8 mouse cellular contexts compared by ENCODE assay signal in the genomic region with DNA sequence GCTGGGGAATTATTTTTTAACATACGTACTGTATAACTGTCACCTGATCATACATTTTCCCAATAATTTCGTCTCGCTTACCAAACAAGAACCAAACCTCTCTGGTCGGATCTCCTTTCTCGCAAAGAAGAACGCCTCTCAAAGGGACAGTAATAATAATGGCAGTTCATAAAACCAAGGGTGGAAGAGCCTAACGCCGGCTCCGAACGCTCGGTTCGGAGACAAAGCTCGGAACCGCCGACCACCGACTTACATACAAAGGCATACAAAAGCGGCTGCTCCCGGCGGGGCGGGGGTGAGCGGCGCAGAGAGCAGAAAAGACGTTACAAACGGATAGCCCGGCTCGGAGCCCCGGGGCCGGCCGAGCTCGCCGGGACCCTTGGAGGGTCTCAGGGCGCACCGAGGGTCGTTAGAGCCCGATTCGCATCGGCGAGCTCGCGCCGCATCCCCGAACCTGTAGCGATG. TPM values are rescaled to one million over a fixed set of nuclear protein-coding genes. Genes with fewer than 3 reads are reported as not detected.
A peak's percentile ranks its signal among the peaks of the same experiment; 100 is the strongest.
DNase-seq lines count a peak whose midpoint lies in the region; ATAC-seq and TF ChIP-seq lines count a peak whose summit lies in the region.

No protein-coding gene starts in this region.

- whole genome bisulfite sequencing in forebrain, postnatal 0 days = 1% methylated on average over 43 of the region's 43 CpGs
- WGBS in limb, embryonic 15.5 days = under 1% methylated on average over 43 of the region's 43 CpGs
- under 1% methylated on average over 43 of the region's 43 CpGs for WGBS in small intestine, adult 2 months

- no peaks in the 10 kb centered on the region for H3K36me3 ChIP-seq in forebrain, postnatal 0 days (ENCODE audit: insufficient read depth)
- no peaks in the 10 kb centered on the region for H3K36me3 ChIP-seq in limb, embryonic 15.5 days
- 0 out of 2 replicates have a peak, but pooled peaks cover 1% of the 10 kb centered on the region for H3K36me3 ChIP-seq in small intestine, adult 2 months (ENCODE audit: control insufficient read depth, insufficient read depth, low read length)

- peak overlapping the region; percentile 61 for H3K4me2 ChIP-seq in forebrain, postnatal 0 days (ENCODE audit: low read depth)
- H3K4me2 ChIP-seq in limb, embryonic 15.5 days = peak overlapping the region; percentile 74

- H3K4me3 ChIP-seq in forebrain, postnatal 0 days (ENCODE audit: low read depth, low read length) = peak overlapping the region; percentile 97
- peak overlapping the region; percentile 94 for H3K4me3 ChIP-seq in limb, embryonic 15.5 days
- peak overlapping the region; percentile 97 for H3K4me3 ChIP-seq in small intestine, adult 2 months (ENCODE audit: low read depth, low read length)

- ATAC-seq in frontal cortex, adult (ENCODE audit: low TSS enrichment) = 0 out of 2 replicates have a peak, but pooled peaks have one; percentile 2
- ATAC-seq in forebrain, postnatal 0 days = peak; percentile 28; the same call in 1 of the 2 replicates
- ATAC-seq in limb, embryonic 15.5 days (ENCODE audit: insufficient number of reproducible peaks, low FRiP score, low TSS enrichment, low read depth) = no peak; the same call in 1 of the 2 replicates

- no peaks in the 10 kb centered on the region for H3K9me3 ChIP-seq in forebrain, postnatal 0 days (ENCODE audit: low read length)
- H3K9me3 ChIP-seq in limb, embryonic 15.5 days = no peaks in the 10 kb centered on the region

- TF ChIP-seq POLR2A in small intestine, adult 2 months (IDR thresholded peaks at IDR 0.05; ENCODE audit: low read depth, low read length) = no peak

- no peak for DNase-seq in frontal cortex, postnatal 25 days (ENCODE audit: low spot score in 2 of 2)
- DNase-seq in right cerebral cortex, adult 2 months (ENCODE audit: low spot score in 2 of 2) = peak; percentile 37 to 46
- DNase-seq in right cerebral cortex, postnatal 14 days = no peak
- peak; percentile 70 for DNase-seq in forebrain, postnatal 0 days
- no peak for DNase-seq in spleen, adult 12 weeks (ENCODE audit: low spot score)

- peaks cover 8% of the 10 kb centered on the region; the same call in 1 of the 2 replicates for H3K4me1 ChIP-seq in forebrain, postnatal 0 days (ENCODE audit: insufficient read depth)
- peaks cover 9% of the 10 kb centered on the region for H3K4me1 ChIP-seq in limb, embryonic 15.5 days
- peaks cover 6% of the 10 kb centered on the region; the same call in 1 of the 2 replicates for H3K4me1 ChIP-seq in small intestine, adult 2 months (ENCODE audit: control insufficient read depth, insufficient read depth, insufficient read length, low read length)

- peak overlapping the region; percentile 95 for H3K27ac ChIP-seq in forebrain, postnatal 0 days (ENCODE audit: low read depth, low read length)
- peak overlapping the region; percentile 82 for H3K27ac ChIP-seq in limb, embryonic 15.5 days
- H3K27ac ChIP-seq in small intestine, adult 2 months (ENCODE audit: insufficient read depth, low read depth, low read length) = peak overlapping the region; percentile 83

- peak overlapping the region; percentile 79 for H3K9ac ChIP-seq in forebrain, postnatal 0 days
- peak overlapping the region; percentile 74 for H3K9ac ChIP-seq in limb, embryonic 15.5 days

- H3K27me3 ChIP-seq in forebrain, postnatal 0 days (ENCODE audit: insufficient read depth, low read length) = no peaks in the 10 kb centered on the region
- H3K27me3 ChIP-seq in limb, embryonic 15.5 days = peaks cover 25% of the 10 kb centered on the region; the same call in 1 of the 2 replicates
- no peaks in the 10 kb centered on the region for H3K27me3 ChIP-seq in small intestine, adult 2 months (ENCODE audit: control insufficient read depth, insufficient read depth, low read length)

- no peak for TF ChIP-seq CTCF in forebrain, postnatal 0 days (IDR thresholded peaks at IDR 0.05; ENCODE audit: low read depth)
- TF ChIP-seq CTCF in small intestine, adult 2 months (IDR thresholded peaks at IDR 0.05; ENCODE audit: extremely low read depth, insufficient read length, insufficient replicate concordance, low read depth, low read length) = no peak

RNA-seq across cellular contexts. Expression of a gene that starts 0.8 kb away (rescaled TPM):
- total RNA-seq in forebrain, postnatal 0 days (2014; rRNA removed) = 222 and 264 TPM in 2 replicates
- 199 and 217 TPM in 2 replicates for polyA plus RNA-seq in forebrain, postnatal 0 days (2015; fragmentation: Nextera tagmentation; extraction: Ambion mirVana)
- polyA plus RNA-seq in limb, embryonic 15.5 days (2015; fragmentation: Nextera tagmentation; extraction: Ambion mirVana) = 47.8 and 59.8 TPM in 2 replicates
- 55.7 and 124 TPM in 2 replicates for polyA plus RNA-seq in small intestine, adult 2 months (2012; rRNA removed)

RNA-seq across cellular contexts. Expression of a gene that starts 38.4 kb away (rescaled TPM):
- total RNA-seq in forebrain, postnatal 0 days (2014; rRNA removed) = not detected in 2 replicates
- 0.12 and 0.31 TPM in 2 replicates for polyA plus RNA-seq in forebrain, postnatal 0 days (2015; fragmentation: Nextera tagmentation; extraction: Ambion mirVana)
- polyA plus RNA-seq in limb, embryonic 15.5 days (2015; fragmentation: Nextera tagmentation; extraction: Ambion mirVana) = 1.3 and 1.4 TPM in 2 replicates
- 1.9 and 8.3 TPM in 2 replicates for polyA plus RNA-seq in small intestine, adult 2 months (2012; rRNA removed)

RNA-seq across cellular contexts. Expression of a gene that starts 41.9 kb away (rescaled TPM):
- total RNA-seq in forebrain, postnatal 0 days (2014; rRNA removed) = 32.0 and 38.5 TPM in 2 replicates
- polyA plus RNA-seq in forebrain, postnatal 0 days (2015; fragmentation: Nextera tagmentation; extraction: Ambion mirVana) = 44.4 and 58.2 TPM in 2 replicates
- 59.1 and 64.5 TPM in 2 replicates for polyA plus RNA-seq in limb, embryonic 15.5 days (2015; fragmentation: Nextera tagmentation; extraction: Ambion mirVana)
- polyA plus RNA-seq in small intestine, adult 2 months (2012; rRNA removed) = 9.1 and 13.2 TPM in 2 replicates

Comparison
In these comparisons a context has a peak if more than half of its experiments do, and no peak if none do; other contexts are left out.
1. DNase-seq: peak in right cerebral cortex, adult 2 months (2 of 2) and forebrain, postnatal 0 days (single experiment); none in frontal cortex, postnatal 25 days (0 of 2), right cerebral cortex, postnatal 14 days (single experiment) and spleen, adult 12 weeks (single experiment).
2. Peak in every context shown above with its lines, with median percentiles within 50 percentile points of each other: H3K27ac ChIP-seq and H3K4me3 ChIP-seq.